In the genomic region with DNA sequence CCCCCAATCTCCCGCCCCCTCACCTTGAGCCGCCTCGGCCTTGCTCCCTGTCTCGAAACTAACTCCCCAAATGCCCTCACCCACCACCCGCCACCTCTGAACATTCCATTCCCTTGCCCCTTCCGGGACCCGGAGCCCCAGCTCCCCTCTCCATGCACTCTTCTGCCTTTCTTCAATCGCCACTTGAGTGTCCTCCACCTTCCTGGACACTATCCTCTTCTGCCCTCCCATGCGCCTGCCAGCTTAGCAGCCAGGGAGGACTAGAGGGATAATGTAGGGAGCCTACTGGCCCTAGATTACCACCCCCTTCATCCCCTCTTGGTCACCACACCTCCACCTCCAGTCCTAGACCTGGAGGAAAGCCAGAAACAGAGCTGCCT, we compare ENCODE assay signal across 8 mouse cellular contexts.
DNase-seq lines count a peak whose midpoint lies in the region; ATAC-seq and TF ChIP-seq lines count a peak whose summit lies in the region.

No protein-coding gene starts in this region.

- intact Hi-C loops in gastrocnemius, postnatal 14 days (cut with DNase I; ENCODE audit: low total_unique reads) = no loop called here

- no peaks in the 10 kb centered on the region for H3K27me3 ChIP-seq in testis, adult 2 months (ENCODE audit: control insufficient read depth, insufficient read depth, low read length)
- H3K27me3 ChIP-seq in limb, embryonic 15.5 days = peaks cover 72% of the 10 kb centered on the region

- TF ChIP-seq CTCF in testis, adult 2 months (IDR thresholded peaks at IDR 0.05; ENCODE audit: control insufficient read depth, insufficient read depth, insufficient replicate concordance, low read depth, low read length) = no peak

- H3K4me3 ChIP-seq in testis, adult 2 months (ENCODE audit: control insufficient read depth, low read depth, low read length) = peak overlapping the region; percentile 49
- H3K4me3 ChIP-seq in limb, embryonic 15.5 days = peak overlapping the region; percentile 43

- peak; percentile 11 for DNase-seq in gastrocnemius, postnatal 10 days
- no peak for DNase-seq in gastrocnemius, postnatal 14 days
- DNase-seq in testis, postnatal 10 days (ENCODE audit: low spot score) = no peak
- no peak for DNase-seq in right cerebral cortex, postnatal 4 days
- no peak for DNase-seq in urinary bladder, postnatal 25 days (ENCODE audit: low spot score)
- DNase-seq in urinary bladder, postnatal 14 days (ENCODE audit: low spot score) = no peak

- H3K36me3 ChIP-seq in testis, adult 2 months (ENCODE audit: control insufficient read depth, insufficient read depth, low read length) = no peaks in the 10 kb centered on the region
- no peaks in the 10 kb centered on the region for H3K36me3 ChIP-seq in limb, embryonic 15.5 days

- no peak for TF ChIP-seq POLR2A in testis, adult 2 months (IDR thresholded peaks at IDR 0.05; ENCODE audit: control insufficient read depth, low read depth, low read length)

- peaks cover 5% of the 10 kb centered on the region; the same call in 1 of the 2 replicates for H3K4me1 ChIP-seq in testis, adult 2 months (ENCODE audit: control insufficient read depth, insufficient read depth, low read length)
- H3K4me1 ChIP-seq in limb, embryonic 15.5 days = peaks cover 27% of the 10 kb centered on the region

- no peaks in the 10 kb centered on the region for H3K9me3 ChIP-seq in limb, embryonic 15.5 days

- H3K9ac ChIP-seq in limb, embryonic 15.5 days = peak overlapping the region; percentile 50; the same call in 1 of the 2 replicates

- WGBS in limb, embryonic 15.5 days = 16% methylated on average over 9 of the region's 9 CpGs

- peak overlapping the region; percentile 66 for H3K4me2 ChIP-seq in limb, embryonic 15.5 days

- no peak overlapping the region for H3K27ac ChIP-seq in testis, adult 2 months (ENCODE audit: control insufficient read depth, insufficient read depth, low read depth, low read length)
- H3K27ac ChIP-seq in limb, embryonic 15.5 days = peak overlapping the region; percentile 43; the same call in 1 of the 2 replicates

- ATAC-seq in limb, embryonic 15.5 days (ENCODE audit: insufficient number of reproducible peaks, low FRiP score, low TSS enrichment, low read depth) = no peak
